Mouse (Mus musculus): ENCODE measurements around the gene Olfr583.

The Olfr583 gene

DNA sequence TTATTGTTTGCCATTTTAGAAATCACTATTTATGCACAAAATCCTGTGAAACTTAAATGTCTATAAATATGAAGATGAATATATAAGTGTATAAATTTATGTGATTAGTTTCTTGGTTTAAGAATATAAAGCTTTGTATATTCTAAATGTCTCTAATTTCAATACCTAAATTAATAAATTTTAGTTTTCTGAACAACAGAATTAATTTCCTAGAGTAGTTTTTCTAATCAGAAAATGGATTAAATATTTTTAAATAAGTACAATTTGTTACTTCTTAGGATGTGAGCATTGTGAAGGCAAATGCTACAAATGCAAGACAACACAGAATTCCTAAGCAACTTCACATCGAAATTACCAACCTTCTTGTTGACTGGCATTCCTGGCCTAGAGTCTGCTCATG is at the start of gene Olfr583:
TSS of gene Olfr583 (plus strand) at position 301 of the 400 bp plus-strand sequence.
- WGBS: 82% methylated on average over 1 of the region's 1 CpGs

GRCm38 (mm10) chr7:103037724-103038123 is 13.4 kb upstream of the Olfr583 start, which contains the start of gene Olfr582:
TSS of gene Olfr582 (plus strand) at chr7:103038024.

DNA sequence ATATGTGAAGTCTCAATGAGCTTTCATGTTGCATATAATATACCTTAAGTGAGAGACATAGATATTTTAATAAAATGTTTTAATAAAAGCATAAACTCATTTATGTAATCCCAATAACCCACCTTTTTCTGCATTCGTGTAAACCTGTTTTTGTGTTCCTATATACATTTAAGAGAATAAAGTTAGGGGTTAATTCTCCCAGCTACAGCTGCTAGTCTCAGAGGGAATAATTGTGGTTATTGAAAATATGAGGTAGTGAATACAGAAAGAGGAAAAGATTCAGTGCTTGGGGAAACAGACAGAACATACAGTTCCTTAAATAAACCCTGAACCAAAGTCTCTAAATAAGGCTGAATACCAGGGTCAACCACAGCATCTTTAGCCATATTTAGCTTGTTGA is 30.5 kb downstream of the Olfr583 start, which contains the start of gene Olfr584:
TSS of gene Olfr584 (plus strand) at position 301 of the 400 bp plus-strand sequence.
- 85% methylated on average over 1 of the region's 1 CpGs for WGBS

GRCm38 (mm10) chr7:103097420-103097819 is 46.3 kb downstream of the Olfr583 start, which contains the start of gene Olfr585:
TSS of gene Olfr585 (plus strand) at chr7:103097720.
- WGBS: 83% methylated on average over 1 of the region's 1 CpGs
